Mouse (Mus musculus) olfactory bulb, adult 2 months (tissue): ENCODE measurements around the gene Arhgef11.

ENCODE experiments used
- CTCF ChIP-seq: fragments of 200-500 bp; IDR thresholded peaks from 2 replicates; pipeline ENCODE4 v1.5.1; 2012; ENCODE audit warnings: low read depth, mild to moderate bottlenecking, low read length, moderate library complexity; ENCODE audit not compliant: insufficient read depth
- POLR2A ChIP-seq: fragments of 200-500 bp; IDR thresholded peaks from 2 replicates; pipeline ENCODE4 v1.6.1; 2012; ENCODE audit warnings: mild to moderate bottlenecking, low read depth, low read length, moderate library complexity; ENCODE audit not compliant: insufficient read depth

- no peak for TF ChIP-seq CTCF
- TF ChIP-seq POLR2A: no peak
Measured at GRCm38 (mm10) chr3:87783282-87784023, 166.1 kb downstream of the Arhgef11 start.
